Mouse (Mus musculus): ENCODE measurements around the gene Tex50. TPM values are rescaled to one million over a fixed set of nuclear protein-coding genes. Genes with fewer than 3 reads are reported as not detected.

Gene Tex50
- polyA plus RNA-seq, 2 experiments from 2014 or later = 0.36 TPM; not detected in 1

GRCm38 (mm10) chr1:161122661-161123418 is 36.3 kb downstream of the Tex50 start:
- ATAC-seq = no peak

GRCm38 (mm10) chr1:161114591-161114990 is 44.5 kb downstream of the Tex50 start:
- ATAC-seq = no peak

- ATAC-seq = no peak
Observed at GRCm38 (mm10) chr1:161109216-161109615, 49.9 kb downstream of the Tex50 start.

Other genes with a start within 250 kb of the Tex50 start
- 10 to 100 TPM; 11.0 to 12.0 TPM for gene Serpinc1, start 180.7 kb downstream of the Tex50 start, polyA plus RNA-seq (2017; shearing (Covaris generic))
- 1 to 10 TPM; 4.3 to 5.2 TPM for gene Zbtb37, start 124.5 kb downstream of the Tex50 start, polyA plus RNA-seq (2017; shearing (Covaris generic))
- gene Dars2, start 88.7 kb downstream of the Tex50 start, polyA plus RNA-seq (2017; shearing (Covaris generic)) = 10 to 100 TPM; 17.3 to 22.9 TPM
- 10 to 100 TPM; 28.4 to 29.3 TPM for gene Cenpl, start 88.6 kb downstream of the Tex50 start, polyA plus RNA-seq (2017; shearing (Covaris generic))
- gene Klhl20, start 27.8 kb downstream of the Tex50 start, polyA plus RNA-seq (2017; shearing (Covaris generic)) = 10 to 100 TPM; 24.4 to 33.5 TPM
- not detected for gene Ankrd45, start 16.6 kb downstream of the Tex50 start, polyA plus RNA-seq (2017; shearing (Covaris generic))
- 100 to 1,000 TPM; 287 to 330 TPM for gene Prdx6, start 91.9 kb upstream of the Tex50 start, polyA plus RNA-seq (2017; shearing (Covaris generic))
- gene Tnfsf4, start 236.1 kb upstream of the Tex50 start, polyA plus RNA-seq (2017; shearing (Covaris generic)) = 1 to 10 TPM in 1 of 2 experiments, under 1 TPM in 1; 0.29 to 2.1 TPM

All from activated CD4-positive, CD25-positive, alpha-beta regulatory T cell, adult 4 months (primary cell).